Mouse (Mus musculus) layer of hippocampus, postnatal 10 days (tissue): ENCODE measurements around the gene Gp9. TPM values are rescaled to one million over a fixed set of nuclear protein-coding genes. Genes with fewer than 3 reads are reported as not detected.

Experiments
- DNase-seq, 2 experiments: peaks; one replicate each; pipeline ENCODE4 v3.0.0; 2021; ENCODE audit warnings: low spot score in 2 of 2
- total RNA-seq, 2 experiments: library from RNA; stranded (reverse); gene quantifications; 2 replicates each; pipeline ENCODE4 v1.2.3; 2021

Gene Gp9
- total RNA-seq, 2 experiments from 2014 or later: 0.40 to 0.57 TPM

- DNase-seq: no peak
Observed at GRCm38 (mm10) chr6:87809144-87809543, 31.3 kb downstream of the Gp9 start.

GRCm38 (mm10) chr6:87809651-87810161 is 31.8 kb downstream of the Gp9 start:
- DNase-seq: no peak

- no peak for DNase-seq
Observed at GRCm38 (mm10) chr6:87810311-87810710, 32.4 kb downstream of the Gp9 start.

- DNase-seq: peak; percentile 54 to 57
Observed at GRCm38 (mm10) chr6:87810713-87811669, 33.1 kb downstream of the Gp9 start.

GRCm38 (mm10) chr6:87811675-87812338 is 33.9 kb downstream of the Gp9 start, which contains the start of gene Rab43:
Rab43 (minus strand) TSS chr6:87812164.
- peak; percentile 88 to 92 for DNase-seq

- no peak for DNase-seq
Observed at GRCm38 (mm10) chr6:87812656-87813055, 34.8 kb downstream of the Gp9 start.

GRCm38 (mm10) chr6:87814486-87814885 is 36.6 kb downstream of the Gp9 start:
- DNase-seq: no peak

GRCm38 (mm10) chr6:87820366-87820765 is 42.5 kb downstream of the Gp9 start:
- DNase-seq: no peak

Other genes with a start within 250 kb of the Gp9 start
- 1 to 10 TPM; 3.5 to 4.5 TPM for gene Arhgap25, start 244.8 kb upstream of the Gp9 start, total RNA-seq
- 1 to 10 TPM in 1 of 2 experiments, under 1 TPM in 1; 0.59 to 1.1 TPM for gene Prokr1, start 187.3 kb upstream of the Gp9 start, total RNA-seq
- 1 to 10 TPM; 9.1 TPM for gene Aplf, start 105.9 kb upstream of the Gp9 start, total RNA-seq
- gene Efcc1, start 47.2 kb upstream of the Gp9 start, total RNA-seq: 1 to 10 TPM; 3.6 to 7.4 TPM
- 10 to 100 TPM; 19.3 to 21.2 TPM for gene Rab43, start 34.1 kb downstream of the Gp9 start, total RNA-seq
- 1 to 10 TPM; 2.7 to 4.4 TPM for gene Gm45140, start 57.7 kb downstream of the Gp9 start, total RNA-seq
- gene Isy1, start 60.7 kb downstream of the Gp9 start, total RNA-seq: 10 to 100 TPM; 28.4 to 35.1 TPM
- 100 to 1,000 TPM; 248 to 265 TPM for gene Cnbp, start 73.0 kb downstream of the Gp9 start, total RNA-seq
- gene Copg1, start 109.7 kb downstream of the Gp9 start, total RNA-seq: 100 to 1,000 TPM; 185 to 187 TPM
- gene Hmces, start 135.9 kb downstream of the Gp9 start, total RNA-seq: 10 to 100 TPM; 27.1 to 28.3 TPM
- gene H1fx, start 203.6 kb downstream of the Gp9 start, total RNA-seq: 10 to 100 TPM; 89.7 to 93.5 TPM